Mouse (Mus musculus) left cerebral cortex, postnatal 4 days (tissue): ENCODE data around the gene Tfip11. TPM values are rescaled to one million over a fixed set of nuclear protein-coding genes. Genes with fewer than 3 reads are reported as not detected.

ENCODE experiments used
- DNase-seq: peaks from one replicate; pipeline ENCODE4 v3.0.0-alpha.2; 2022
- intact Hi-C: fragments of 180-260 bp; cut with DNase I; formaldehyde crosslinking; loops from one replicate; pipeline ENCODE4 v1.15.1; 2025
- total RNA-seq, 2 experiments: library from RNA; stranded (reverse); gene quantifications; 2 replicates each; pipeline ENCODE4 v1.2.3; 2021

Gene Tfip11
- total RNA-seq = 10 to 100 TPM; 33.2 to 34.9 TPM

DNA sequence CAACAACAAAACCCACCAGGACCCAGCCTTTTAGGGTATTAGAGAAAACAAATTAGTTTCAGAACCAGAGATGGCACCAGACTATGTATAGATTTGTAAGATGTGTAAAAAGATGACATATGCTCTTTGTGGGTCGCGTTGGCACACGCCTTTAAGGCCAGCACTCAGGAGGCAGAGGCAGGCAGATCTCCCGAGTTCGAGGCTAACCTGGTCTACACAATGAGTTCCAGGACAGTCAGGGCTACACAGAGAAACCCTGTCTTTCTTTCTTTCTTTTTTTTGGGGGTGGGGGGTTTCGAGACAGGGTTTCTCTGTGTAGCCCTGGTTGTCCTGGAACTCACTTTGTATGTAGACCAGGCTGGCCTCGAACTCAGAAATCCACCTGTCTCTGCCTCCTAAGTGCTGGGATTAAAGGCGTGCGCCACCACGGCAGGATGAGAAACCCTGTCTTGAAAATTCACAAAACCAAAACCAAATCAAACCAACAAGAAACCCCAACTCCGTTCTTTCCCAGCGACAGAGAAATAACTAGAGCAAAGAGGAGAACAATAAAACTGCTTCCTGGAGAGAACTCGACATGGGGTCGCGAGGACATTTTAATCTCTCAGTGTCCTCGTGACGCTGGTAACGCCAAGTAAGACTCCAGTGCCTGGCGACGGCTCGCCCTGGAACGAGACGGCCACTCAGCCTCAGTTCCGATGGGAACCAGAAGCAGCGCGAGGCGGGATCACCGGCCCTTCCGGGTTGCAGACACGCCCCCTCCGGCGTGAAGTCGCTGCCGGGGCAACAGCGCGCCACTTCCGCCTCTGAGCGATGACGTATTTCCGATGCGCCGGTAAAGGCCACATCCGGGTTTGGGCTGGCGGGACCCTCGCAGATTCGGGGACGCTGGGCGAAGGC lies at the start of gene Tfip11:
TSS of gene Tfip11 (plus strand) at position 813 of the 900 bp plus-strand sequence.
- peak; percentile 98 for DNase-seq
- intact Hi-C loops = loop anchor here (2.0 to 10.0 kb wide), 2 partner anchors 17 to 101 kb away; partner anchors contain the start of genes Hps4 and Srrd

GRCm38 (mm10) chr5:112276907-112277348 lies 49.2 kb upstream of the Tfip11 start:
- intact Hi-C loops = no loop called here
- no peak for DNase-seq

DNA sequence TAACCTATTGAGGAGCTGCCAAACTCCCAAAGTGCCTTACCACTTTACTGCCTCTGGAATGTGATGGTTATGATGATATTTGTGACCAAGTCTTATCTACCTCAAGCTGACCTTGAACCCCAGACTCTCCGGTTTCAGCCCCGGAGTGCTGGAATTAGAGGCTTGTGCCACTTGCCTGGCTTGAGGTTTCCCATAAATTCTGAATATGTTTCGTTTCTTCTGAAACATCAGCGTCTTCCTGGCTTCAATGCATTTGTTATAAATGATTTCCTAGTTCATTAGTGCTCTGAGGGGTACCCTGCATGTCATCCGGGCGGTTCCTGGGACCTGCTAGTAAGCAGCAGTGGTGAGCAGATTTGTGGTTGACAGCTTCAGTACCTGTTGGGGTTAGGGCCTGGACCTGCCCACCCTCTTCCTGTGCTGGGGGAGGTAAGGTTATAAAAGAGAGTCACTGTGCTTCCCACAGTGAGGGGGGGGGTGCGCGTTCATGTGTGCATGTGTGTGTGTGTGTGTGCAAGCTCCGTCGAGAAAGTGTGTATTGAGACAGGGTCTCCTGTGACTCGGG lies 48.2 kb upstream of the Tfip11 start:
- intact Hi-C loops = no loop called here

DNA sequence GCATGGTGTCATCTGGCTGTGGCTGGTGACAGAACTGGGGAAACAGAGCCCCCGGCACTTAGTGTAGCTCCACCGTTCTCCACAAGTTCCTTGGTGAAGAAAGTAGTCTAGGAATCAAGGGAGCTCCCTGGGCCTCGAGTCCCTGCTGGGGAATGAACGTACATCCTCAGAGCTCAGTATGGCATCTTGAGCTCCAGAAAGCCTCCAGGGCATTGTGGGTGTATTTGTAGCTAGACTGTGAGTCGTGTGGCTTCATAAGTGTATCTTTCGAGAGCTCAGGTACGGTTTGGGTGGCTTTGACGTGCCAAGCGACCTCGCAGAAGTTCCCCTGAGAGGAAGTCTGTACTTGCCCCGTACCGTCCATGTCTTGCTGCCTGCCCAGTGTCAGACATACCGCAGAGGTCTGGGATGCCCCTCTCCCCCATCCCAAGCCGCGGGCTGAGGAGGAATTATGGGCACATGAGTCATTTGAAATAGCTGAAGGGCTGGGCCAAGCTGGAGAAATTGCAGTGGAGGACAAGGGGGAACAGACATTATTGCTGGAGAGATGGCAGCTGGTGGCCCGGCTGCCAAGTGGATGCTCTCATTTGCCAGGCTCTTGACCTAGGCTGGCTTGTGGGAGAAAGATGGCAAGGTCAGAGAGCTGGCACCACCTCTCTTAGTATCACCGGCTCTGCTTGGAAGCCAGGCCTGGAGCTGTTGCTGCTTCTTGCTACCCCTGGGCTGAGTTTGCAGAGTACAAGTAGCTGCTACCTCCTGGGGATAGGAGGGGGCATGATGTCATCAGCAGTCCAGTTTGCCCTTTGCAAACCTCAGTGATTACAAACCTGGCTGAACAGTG lies 46.8 kb upstream of the Tfip11 start:
- intact Hi-C loops = no loop called here
- DNase-seq = no peak

More for the DNA sequence above, 48.2 kb upstream of the Tfip11 start:
- DNase-seq = no peak

DNA sequence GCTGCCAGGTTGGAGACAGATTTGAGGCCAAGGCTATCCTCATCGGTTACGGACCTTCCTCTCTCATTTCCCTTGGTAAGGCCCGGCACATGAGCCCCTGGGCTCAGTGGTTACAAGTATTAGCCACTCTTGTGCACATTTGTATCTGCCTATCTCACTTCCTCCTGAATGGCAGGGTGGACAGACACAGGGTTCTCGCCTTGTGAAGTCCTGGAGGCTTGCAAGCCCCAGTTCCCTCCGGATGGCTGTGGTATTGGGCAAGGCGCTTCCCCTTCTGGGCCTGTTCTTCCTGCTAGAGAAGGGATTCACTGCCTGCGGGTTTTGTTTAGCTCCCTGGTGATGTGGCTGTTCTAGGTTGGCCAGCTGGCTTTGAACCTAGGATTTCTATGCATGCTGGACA lies 46.0 kb upstream of the Tfip11 start:
- DNase-seq = no peak
- intact Hi-C loops = no loop called here

DNA sequence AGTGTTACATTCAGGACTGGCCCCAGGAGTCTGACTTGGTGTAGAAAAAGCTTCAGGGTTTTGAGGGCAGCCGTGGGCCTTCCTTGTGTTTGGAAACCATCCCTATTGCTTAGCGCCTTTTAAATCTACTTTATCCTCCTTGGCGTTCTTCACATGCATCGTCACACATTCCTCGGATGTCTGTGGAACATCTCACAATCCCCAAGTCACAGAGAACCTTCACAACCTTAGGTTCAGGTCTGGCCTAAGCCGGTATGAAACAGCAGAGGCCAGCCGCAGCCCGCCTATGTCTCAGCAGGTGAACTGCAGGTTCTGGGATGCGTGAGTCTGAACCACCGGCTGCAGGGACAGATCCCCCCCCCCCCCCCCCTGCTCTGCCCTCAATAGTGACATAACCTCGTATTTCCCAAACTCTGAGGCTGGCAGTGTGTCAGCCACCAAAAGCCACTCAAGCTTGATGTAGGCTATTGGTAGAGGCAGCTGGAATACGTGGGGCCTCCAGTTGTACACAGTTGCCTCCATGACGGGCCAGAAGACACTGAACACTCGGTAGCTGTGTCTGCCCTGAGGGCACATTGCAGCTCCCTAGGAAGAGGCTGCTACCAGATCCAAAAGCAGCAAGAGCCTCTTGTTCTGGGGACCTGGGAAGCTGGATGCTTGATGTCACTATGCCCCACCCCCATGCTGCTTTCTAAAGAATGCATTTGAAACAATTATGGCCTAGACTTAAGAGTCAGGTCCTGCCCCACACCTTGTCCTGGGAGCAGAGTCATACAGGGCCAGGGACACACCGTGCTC lies 45.1 kb upstream of the Tfip11 start:
- intact Hi-C loops = no loop called here
- no peak for DNase-seq

DNA sequence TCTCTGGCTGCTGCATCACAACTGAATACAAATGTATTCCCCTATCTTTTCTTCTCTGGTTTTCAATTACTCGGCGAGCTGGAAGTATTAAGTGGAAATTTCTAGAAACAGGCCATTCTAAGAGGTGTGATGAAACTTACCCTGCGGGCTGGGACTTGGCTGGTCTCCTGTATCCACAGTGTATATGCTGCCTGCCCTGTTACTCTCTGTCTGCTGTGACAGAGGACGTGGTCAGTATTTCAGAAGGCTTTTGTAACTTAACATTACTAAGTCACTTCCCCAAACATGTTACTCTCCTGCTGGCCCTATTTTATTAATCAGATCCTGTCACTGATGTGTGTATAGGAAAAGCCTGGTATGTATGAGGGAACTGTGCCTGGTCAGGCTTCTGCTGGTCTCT lies 44.5 kb upstream of the Tfip11 start:
- intact Hi-C loops = no loop called here
- DNase-seq = no peak

DNA sequence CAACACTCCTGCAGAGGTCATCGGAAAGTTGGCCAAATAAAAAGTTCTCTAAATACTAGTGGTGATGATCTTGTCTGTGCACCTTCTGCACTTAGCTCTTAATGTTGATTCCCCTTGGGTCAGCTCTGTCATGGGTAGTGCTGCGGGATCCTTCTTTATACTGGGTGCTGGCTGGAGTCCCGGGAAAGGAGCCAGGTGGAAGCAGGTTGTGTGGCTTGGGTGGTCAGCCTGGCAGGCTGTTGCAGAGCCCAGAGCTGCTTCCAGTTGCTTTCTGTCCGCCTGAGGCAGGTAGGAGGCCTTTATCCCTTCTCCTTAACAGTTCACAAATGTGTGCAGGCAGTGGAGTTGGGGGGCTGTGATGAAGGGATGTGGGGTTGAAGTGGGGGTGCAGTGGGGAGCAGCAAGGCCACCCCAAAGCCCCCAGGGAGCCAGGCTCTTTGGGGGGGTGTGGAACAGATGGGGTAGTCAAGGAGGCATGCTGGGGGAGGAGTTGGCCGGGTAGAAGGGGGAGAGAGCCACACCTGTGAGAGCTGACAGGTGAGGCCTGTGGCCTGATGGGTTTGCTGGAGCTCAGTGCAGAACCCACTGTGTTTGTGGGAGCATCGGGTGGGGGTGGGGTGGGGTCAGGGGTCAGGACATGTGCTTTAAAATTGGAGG lies 43.9 kb upstream of the Tfip11 start:
- no peak for DNase-seq
- intact Hi-C loops = no loop called here

DNA sequence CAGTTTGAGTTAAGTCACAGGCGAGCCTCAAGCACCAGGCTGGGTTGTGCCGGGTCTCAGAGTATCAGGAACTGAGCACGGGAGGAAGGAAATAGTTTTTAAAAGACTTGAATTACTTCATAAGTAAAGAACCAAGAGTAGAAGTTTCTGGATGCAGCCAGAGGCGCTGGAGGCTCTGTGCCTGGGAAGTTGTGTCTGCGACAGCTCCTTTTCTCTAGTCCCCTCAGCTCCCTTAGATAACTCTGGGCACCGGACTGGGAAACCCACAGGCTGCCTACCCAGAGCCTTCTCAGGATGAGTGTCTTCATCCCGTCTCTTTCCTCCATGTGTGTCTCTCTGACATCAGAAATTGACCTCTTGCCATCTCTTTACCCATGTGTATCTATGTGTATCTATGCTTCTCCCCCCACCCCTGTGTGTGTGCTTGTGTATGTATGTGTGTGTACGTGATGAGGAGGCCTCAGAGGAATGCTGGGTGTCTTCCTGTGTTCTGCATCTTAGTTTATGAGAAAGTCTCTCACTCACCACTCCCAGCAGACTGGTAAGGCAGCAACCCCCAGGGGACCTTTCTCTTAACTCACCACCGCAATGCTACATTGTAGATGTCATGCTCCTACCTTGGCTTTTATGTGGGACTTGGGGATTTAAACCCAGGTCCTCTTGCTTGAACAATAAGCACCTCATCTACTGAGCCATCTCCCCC lies 43.2 kb upstream of the Tfip11 start:
- no peak for DNase-seq
- intact Hi-C loops = no loop called here

DNA sequence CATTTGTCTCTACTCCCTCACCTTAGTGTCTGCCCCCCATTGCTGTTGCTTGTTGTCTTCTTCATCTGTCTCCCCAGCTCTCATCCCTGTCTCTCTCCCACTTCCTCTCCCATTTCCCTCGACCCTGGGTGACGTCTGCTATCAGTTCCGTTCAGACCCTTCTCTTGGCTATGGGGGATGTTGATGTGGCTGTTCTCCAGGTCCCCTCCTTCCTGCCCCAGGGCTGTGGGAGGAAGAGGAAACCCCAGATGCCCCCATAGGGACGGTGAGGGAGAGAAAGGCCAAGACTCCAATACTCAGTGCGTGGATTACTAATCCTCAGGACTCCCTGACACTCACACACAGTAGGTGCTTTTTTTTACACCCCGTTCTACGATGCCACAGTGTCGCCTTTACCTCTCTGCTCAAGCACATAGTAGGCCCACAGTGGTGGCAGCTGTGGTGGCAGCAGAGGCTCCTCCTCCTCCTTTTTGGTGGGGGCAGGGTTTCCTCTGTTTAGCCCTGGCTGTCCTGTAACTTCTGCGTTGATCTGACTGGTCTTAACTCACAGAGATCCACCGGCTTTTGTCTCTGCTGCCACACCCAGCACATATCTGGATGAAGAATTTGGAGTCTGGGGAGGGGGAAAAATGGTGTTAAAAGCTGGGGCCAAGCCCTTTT lies 42.5 kb upstream of the Tfip11 start:
- intact Hi-C loops = no loop called here

GRCm38 (mm10) chr5:112284203-112284582 lies 42.0 kb upstream of the Tfip11 start:
- DNase-seq = no peak
- intact Hi-C loops = no loop called here

More for the DNA sequence above, 42.5 kb upstream of the Tfip11 start:
- DNase-seq = no peak

DNA sequence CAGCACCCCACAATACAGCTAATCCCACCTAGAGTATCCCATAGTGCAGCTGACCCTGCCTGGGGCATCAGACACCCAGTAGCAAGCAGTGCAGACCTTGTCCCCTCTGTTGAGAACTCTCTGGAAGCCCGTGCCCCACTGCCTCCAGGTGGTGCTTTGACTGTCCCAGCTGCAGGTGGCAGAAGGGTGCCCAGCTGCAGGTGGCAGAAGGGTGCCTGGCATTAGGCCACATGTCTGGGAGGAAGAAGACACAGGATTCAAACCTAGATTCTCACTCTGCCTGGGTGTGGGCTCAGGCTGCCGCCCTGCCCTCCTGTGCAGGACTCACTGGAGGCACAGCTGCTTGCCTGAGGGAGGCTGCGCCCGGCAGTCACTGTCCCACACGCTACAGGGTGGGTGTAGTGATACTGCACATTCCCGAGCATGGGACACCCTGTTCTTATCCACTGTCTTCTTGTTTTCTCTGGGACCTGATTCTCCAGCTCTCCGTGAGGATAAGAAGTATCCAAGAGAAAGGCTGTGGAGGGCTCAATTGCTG lies 40.5 kb upstream of the Tfip11 start:
- DNase-seq = no peak
- intact Hi-C loops = no loop called here

GRCm38 (mm10) chr5:112286608-112286983 lies 39.6 kb upstream of the Tfip11 start:
- DNase-seq = no peak
- intact Hi-C loops = no loop called here

DNA sequence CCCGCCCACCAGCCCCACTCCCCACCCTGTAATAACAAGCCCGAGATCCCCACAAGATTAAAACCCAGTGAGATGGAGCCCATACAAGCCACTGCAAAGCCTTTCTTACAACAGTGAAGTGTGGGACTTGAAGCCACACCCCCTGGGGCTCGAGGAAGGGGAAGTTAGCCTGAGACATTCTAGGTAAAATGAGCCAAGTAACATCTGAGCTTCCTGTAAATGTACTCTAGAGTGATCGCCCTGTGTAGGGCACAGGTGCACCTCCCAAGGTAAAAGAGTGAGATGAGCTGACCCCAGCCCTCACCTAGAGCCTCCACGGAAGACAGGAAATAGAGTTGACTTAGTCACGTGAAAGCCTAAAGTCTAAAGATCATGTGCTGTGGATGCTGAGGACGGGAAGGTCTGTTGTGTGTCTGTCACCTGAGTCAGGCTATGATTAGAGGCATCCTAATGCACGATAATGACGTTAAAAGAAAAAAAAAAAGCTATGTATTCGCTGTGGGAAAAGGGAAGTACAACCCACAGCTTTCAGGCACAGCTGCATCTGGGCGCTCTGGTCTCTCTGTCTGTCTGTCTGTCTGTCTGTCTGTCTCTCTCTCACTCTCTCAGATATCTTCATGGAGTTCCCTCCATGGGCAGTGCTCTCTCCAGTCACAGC lies 39.0 kb upstream of the Tfip11 start:
- DNase-seq = no peak
- intact Hi-C loops = no loop called here

GRCm38 (mm10) chr5:112287652-112288051 lies 38.5 kb upstream of the Tfip11 start:
- no peak for DNase-seq
- intact Hi-C loops = no loop called here

DNA sequence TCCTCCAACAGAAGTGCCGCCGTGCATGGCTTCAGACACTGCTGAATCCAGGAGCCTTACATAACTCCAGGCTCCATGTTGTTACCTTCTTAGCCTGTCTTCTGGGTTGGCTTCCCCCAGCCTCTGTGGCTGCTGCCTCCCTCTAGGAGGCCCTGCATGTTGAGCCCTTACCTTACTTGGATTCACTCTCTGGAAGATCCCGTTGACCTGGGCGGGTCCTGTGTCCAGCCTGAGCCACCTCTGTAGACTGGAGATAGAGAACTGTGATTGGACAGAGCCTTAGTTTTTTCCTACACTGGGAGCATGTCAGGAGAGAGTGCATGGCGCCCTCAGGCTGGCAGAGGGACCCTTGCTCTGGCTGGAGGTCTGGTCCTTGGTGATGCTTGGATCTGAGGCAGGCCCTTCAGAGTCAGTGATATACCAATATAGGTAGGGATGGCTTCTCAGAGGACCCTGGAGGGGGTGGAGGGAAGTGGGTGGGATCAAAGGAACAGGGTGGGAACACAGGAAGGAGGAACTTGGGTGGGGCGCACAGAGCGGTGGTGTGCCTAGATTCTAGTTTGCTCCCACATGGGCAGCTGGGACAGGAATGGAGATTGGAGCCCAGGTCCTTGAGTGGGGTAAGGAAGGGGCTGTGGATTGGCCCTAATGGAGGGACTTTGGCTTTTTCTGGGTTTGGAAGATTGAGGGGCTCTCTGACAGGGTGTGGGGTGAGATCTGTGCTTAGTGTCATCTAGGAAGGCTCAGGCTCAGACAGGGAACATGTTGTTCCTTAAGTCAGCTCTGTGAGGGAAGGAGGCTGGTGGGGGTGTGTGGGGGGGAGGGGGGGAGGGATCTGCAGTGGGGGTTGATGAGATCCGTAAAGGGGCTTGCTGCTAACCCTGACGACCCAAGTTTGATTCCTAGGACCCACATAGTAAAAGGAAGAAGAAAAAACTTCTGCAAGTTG lies 37.7 kb upstream of the Tfip11 start:
- no peak for DNase-seq
- intact Hi-C loops = no loop called here

- DNase-seq = peak; percentile 70
- intact Hi-C loops = no loop called here
Measured at GRCm38 (mm10) chr5:112289236-112289635, 36.9 kb upstream of the Tfip11 start.
